Mouse (Mus musculus): ENCODE measurements around the gene Cox6b1. TPM values are rescaled to one million over a fixed set of nuclear protein-coding genes. Genes with fewer than 3 reads are reported as not detected.

Cox6b1 gene
- polyA plus RNA-seq, 1 experiment from 2014 or later: 871 TPM

DNA sequence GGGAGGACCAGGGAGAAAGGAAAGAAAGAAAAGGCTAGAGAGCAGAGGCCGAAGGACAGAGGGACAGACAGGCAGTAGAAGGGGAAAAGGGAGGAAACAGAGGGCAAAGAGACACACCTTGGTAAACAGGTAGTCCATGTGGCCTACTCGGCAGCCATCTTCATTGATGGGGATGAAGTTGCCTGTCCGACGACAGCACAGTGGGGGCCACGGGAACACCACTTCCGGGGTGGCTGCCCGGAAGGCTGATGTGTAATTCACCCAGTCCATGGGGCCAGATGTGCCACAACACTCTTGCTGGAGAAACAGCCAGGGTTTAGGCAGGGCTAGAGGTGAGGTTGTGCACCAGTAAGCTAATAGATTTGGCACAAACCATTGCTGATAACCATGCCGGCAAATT, 21.0 kb downstream of the Cox6b1 start:
- H3K4me3 ChIP-seq (replicated peaks): no peak overlapping the region
- no peaks in the 10 kb centered on the region for H3K27me3 ChIP-seq
- H3K36me3 ChIP-seq (replicated peaks): no peaks in the 10 kb centered on the region
- WGBS: 89% methylated on average over 8 of the region's 8 CpGs
- H3K9me3 ChIP-seq: no peaks in the 10 kb centered on the region
- no peak for ATAC-seq (ENCODE audit: low FRiP score)
- H3K4me2 ChIP-seq: no peak overlapping the region
- H3K4me1 ChIP-seq: peaks cover 4% of the 10 kb centered on the region; the same call in 1 of the 2 replicates
- H3K9ac ChIP-seq: no peak overlapping the region
- H3K27ac ChIP-seq: no peak overlapping the region

DNA sequence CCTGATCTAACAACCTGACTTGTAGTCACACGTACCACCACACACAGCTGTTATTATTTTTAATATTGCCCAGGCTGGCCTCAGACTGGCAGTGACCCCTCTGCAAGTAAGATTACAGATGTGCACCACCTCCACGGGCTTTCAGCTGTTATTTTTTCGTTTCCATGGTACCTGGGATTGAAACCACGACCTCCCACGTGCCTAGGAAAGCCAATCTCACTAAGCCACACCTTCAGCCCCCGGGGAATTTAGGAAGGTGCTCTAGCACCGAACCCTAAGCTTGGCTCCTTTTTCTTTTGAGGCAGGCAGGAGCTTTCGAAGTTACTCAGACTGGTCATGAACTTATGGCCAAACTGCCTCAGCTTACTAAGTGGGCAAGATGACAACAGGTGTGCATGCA, 21.5 kb downstream of the Cox6b1 start:
- H3K27me3 ChIP-seq: no peaks in the 10 kb centered on the region
- ATAC-seq (ENCODE audit: low FRiP score): no peak

DNA sequence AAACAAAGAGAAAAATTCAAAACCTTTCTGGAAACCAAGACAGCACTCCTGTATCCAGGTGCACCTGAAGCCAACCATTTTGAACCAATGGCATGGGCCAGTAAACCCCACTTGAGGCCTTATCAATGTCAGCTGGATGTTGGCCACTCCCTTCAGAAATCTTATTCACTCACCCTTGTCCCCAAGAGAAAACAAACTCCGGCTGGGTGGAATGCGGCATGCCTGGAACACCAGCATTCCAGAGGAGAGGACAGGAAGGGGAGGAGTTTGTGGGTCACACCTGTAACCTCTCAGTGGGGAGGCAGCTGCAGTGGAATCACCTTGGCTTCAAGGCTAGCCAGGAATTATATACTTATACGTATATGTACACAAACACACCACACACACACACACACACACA, 23.4 kb downstream of the Cox6b1 start:
- no peak for ATAC-seq (ENCODE audit: low FRiP score)
- Histone ChIP-seq H3K27ac (no peak overlapping the region), H3K9me3 (no peaks in the 10 kb centered on the region), H3K9ac (no peak overlapping the region), H3K4me1 (peaks cover 8% of the 10 kb centered on the region), H3K36me3 (replicated peaks) (no peaks in the 10 kb centered on the region), H3K4me2 (no peak overlapping the region), H3K4me3 (replicated peaks) (no peak overlapping the region), H3K27me3 (no peaks in the 10 kb centered on the region)
- 68% methylated on average over 3 of the region's 3 CpGs for WGBS

More for the DNA sequence above, 21.5 kb downstream of the Cox6b1 start:
- Histone ChIP-seq H3K27ac (no peak overlapping the region), H3K4me3 (replicated peaks) (no peak overlapping the region), H3K4me1 (peaks cover 8% of the 10 kb centered on the region), H3K4me2 (no peak overlapping the region), H3K9me3 (no peaks in the 10 kb centered on the region), H3K9ac (no peak overlapping the region), H3K36me3 (replicated peaks) (no peaks in the 10 kb centered on the region)
- 65% methylated on average over 8 of the region's 8 CpGs for WGBS

DNA sequence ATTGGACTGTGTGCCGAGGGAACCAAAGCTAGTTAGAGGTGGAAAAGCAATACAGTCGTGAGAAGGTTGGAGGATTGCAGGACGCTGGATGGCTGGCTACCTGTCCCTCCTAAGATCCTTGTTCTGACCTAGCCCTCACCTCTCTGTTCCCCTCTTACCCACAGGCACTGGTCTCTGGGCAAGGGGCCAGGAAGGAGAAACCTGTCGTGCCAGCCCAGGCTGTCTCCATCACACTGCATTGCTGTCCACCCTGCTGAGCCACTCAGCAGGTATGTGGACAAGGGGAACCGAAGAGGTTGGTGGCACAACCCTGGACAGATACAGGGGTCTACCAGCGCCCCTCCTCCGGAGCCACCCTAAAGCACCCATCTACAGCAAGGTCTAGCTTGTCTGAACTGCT, 25.3 kb downstream of the Cox6b1 start:
- no peak overlapping the region for H3K9ac ChIP-seq
- no peaks in the 10 kb centered on the region for H3K36me3 ChIP-seq (replicated peaks)
- H3K4me2 ChIP-seq: peak overlapping the region; percentile 40; the same call in 1 of the 2 replicates

DNA sequence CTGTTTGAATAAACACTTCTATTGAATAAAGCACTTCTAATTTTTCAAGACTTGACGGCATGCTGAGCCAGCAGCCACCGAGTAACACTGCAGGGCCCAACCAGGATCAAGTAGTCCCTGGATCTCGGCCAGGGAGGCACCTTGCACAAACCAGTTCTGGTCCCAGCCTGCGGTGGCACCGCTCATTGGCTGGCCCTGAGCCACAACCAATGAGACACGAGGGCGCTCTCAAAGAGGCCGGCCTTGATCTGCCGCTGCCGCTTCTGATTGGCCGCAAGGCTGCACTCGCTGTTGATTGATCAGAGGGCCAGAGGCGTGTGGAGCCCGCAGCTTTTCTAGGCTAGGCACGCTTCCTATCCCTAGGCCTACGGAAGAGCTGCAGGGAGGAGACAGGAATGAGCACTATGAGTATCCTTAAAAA, 26.0 kb downstream of the Cox6b1 start:
- no peaks in the 10 kb centered on the region for H3K9me3 ChIP-seq
- no peaks in the 10 kb centered on the region for H3K27me3 ChIP-seq
- peaks cover 8% of the 10 kb centered on the region for H3K4me1 ChIP-seq
- ATAC-seq (ENCODE audit: low FRiP score): peak; percentile 99
- peak overlapping the region; percentile 53 for H3K27ac ChIP-seq
- H3K9ac ChIP-seq: peak overlapping the region; percentile 21; the same call in 1 of the 2 replicates
- H3K4me3 ChIP-seq (replicated peaks): peak overlapping the region; percentile 13; the same call in 1 of the 2 replicates
- no peaks in the 10 kb centered on the region for H3K36me3 ChIP-seq (replicated peaks)
- 2% methylated on average over 16 of the region's 16 CpGs for WGBS
- H3K4me2 ChIP-seq: peak overlapping the region; percentile 40

More for the DNA sequence above, 25.3 kb downstream of the Cox6b1 start:
- Histone ChIP-seq H3K9me3 (no peaks in the 10 kb centered on the region), H3K27me3 (no peaks in the 10 kb centered on the region), H3K4me3 (replicated peaks) (no peak overlapping the region), H3K27ac (0 out of 2 replicates have a peak overlapping the region, but pooled peaks have one; percentile 53), H3K4me1 (peaks cover 8% of the 10 kb centered on the region)
- ATAC-seq (ENCODE audit: low FRiP score): no peak
- 69% methylated on average over 7 of the region's 7 CpGs for WGBS

DNA sequence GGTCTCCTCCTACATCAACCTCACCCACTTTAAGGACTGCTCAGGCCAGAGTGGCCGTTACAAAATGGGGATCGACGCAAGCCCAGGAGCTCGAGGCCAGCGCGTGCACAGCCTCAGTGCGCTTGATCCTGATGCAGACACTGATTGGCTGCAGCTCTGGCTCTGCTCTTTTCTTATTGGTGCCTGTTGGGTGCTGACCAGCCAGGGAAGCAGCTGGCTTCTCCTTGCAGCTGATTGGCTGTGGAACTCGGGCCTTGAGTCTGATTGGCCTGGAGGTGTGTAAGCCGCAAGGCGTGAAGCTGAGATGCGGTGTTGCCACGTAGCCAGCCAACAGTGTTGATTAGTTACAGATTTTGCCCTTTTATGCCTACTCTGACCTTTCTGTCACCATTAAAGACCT, 27.2 kb downstream of the Cox6b1 start, which contains the start of gene Zbtb32:
TSS of gene Zbtb32 (minus strand) at position 124 of the 400 bp plus-strand sequence.
- Histone ChIP-seq H3K4me1 (peaks cover 8% of the 10 kb centered on the region), H3K27ac (peak within 1 kb of the TSS; percentile 53; the same call in 1 of the 2 replicates), H3K4me2 (peak within 1 kb of the TSS; percentile 40), H3K4me3 (replicated peaks) (0 out of 2 replicates have a peak within 1 kb of the TSS, but pooled peaks have one; percentile 13), H3K9ac (peak within 1 kb of the TSS; percentile 21; the same call in 1 of the 2 replicates), H3K36me3 (replicated peaks) (no peaks in the 10 kb centered on the region), H3K27me3 (no peaks in the 10 kb centered on the region), H3K9me3 (no peaks in the 10 kb centered on the region)
- ATAC-seq (ENCODE audit: low FRiP score): no peak
- 94% methylated on average over 12 of the region's 12 CpGs for WGBS

DNA sequence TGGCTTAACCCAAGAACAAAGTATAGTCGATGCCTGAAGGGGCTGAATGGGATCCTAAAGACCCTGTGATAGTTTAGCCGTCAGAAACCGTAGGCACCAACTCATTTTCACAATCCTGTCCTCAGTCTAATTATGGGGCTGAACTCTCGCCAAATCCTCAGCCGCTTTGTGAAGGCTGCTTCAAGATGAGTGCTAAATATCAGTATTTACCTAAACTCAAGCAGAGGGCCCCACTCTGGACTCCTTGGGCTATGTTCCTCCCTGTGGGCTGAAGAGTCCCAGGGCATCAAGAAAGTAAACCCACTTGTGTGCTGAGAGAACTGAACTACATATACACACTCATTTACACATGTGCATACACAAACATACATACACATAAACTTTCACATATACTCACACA, 29.1 kb downstream of the Cox6b1 start:
- ATAC-seq (ENCODE audit: low FRiP score): no peak
- 71% methylated on average over 5 of the region's 5 CpGs for WGBS

DNA sequence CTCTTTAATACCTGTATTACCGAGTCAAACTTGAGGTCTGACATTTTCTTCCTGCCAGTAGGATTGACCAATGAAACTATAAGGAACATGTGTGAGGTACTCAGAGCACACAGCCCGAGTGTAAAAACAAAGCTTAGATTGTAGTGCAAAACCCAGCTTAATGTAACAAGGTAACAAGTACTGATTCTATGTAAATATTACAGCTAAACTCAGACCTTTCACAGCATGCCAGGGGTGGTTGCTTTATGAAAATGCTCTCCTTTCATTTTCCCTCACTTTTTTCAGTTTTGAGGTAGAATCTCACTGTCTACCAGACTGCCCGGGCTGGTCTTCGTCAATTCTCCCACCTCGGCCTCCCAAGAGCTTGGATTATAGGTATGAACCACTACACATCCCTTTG, 29.9 kb downstream of the Cox6b1 start:
- no peaks in the 10 kb centered on the region for H3K27me3 ChIP-seq
- peaks cover 11% of the 10 kb centered on the region for H3K4me1 ChIP-seq
- no peaks in the 10 kb centered on the region for H3K36me3 ChIP-seq (replicated peaks)
- no peak overlapping the region for H3K4me3 ChIP-seq (replicated peaks)
- WGBS: 86% methylated on average over 5 of the region's 5 CpGs
- H3K9me3 ChIP-seq: no peaks in the 10 kb centered on the region
- H3K27ac ChIP-seq: no peak overlapping the region
- no peak for ATAC-seq (ENCODE audit: low FRiP score)
- no peak overlapping the region for H3K9ac ChIP-seq
- no peak overlapping the region for H3K4me2 ChIP-seq

More for the DNA sequence above, 29.1 kb downstream of the Cox6b1 start:
- no peak overlapping the region for H3K4me3 ChIP-seq (replicated peaks)
- H3K4me2 ChIP-seq: no peak overlapping the region
- no peaks in the 10 kb centered on the region for H3K36me3 ChIP-seq (replicated peaks)
- peaks cover 11% of the 10 kb centered on the region for H3K4me1 ChIP-seq
- no peak overlapping the region for H3K9ac ChIP-seq
- H3K9me3 ChIP-seq: no peaks in the 10 kb centered on the region
- no peaks in the 10 kb centered on the region for H3K27me3 ChIP-seq
- no peak overlapping the region for H3K27ac ChIP-seq

DNA sequence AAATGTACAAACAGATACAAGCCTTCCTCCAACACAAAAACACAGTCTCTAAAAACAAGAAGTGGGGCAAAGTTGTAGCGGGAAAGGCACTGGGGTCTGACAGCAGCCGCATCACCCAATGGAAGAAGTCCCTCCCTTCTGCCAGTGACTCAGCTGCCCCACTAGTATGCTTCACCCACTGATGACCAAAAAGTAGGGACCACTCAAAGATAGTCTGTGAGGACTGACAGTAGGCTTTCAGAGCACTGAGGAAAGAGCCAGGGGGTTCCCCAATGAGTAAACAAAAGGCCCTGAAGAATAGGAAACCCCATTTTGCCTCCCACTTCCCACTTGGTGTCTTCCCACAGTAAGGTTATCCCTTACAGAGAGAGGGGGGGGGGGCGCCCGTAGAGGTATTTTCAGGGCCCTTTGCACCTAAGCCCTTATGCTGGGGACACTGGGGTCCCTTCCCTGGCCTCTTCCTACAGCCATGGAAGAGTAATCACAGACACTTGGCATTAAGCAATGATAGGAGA, 31.4 kb downstream of the Cox6b1 start:
- H3K9me3 ChIP-seq: no peaks in the 10 kb centered on the region
- H3K4me1 ChIP-seq: peaks cover 10% of the 10 kb centered on the region
- 67% methylated on average over 4 of the region's 4 CpGs for WGBS
- no peak overlapping the region for H3K4me3 ChIP-seq (replicated peaks)
- H3K4me2 ChIP-seq: no peak overlapping the region
- H3K36me3 ChIP-seq (replicated peaks): no peaks in the 10 kb centered on the region
- H3K9ac ChIP-seq: no peak overlapping the region
- no peaks in the 10 kb centered on the region for H3K27me3 ChIP-seq
- H3K27ac ChIP-seq: no peak overlapping the region
- ATAC-seq (ENCODE audit: low FRiP score): no peak

DNA sequence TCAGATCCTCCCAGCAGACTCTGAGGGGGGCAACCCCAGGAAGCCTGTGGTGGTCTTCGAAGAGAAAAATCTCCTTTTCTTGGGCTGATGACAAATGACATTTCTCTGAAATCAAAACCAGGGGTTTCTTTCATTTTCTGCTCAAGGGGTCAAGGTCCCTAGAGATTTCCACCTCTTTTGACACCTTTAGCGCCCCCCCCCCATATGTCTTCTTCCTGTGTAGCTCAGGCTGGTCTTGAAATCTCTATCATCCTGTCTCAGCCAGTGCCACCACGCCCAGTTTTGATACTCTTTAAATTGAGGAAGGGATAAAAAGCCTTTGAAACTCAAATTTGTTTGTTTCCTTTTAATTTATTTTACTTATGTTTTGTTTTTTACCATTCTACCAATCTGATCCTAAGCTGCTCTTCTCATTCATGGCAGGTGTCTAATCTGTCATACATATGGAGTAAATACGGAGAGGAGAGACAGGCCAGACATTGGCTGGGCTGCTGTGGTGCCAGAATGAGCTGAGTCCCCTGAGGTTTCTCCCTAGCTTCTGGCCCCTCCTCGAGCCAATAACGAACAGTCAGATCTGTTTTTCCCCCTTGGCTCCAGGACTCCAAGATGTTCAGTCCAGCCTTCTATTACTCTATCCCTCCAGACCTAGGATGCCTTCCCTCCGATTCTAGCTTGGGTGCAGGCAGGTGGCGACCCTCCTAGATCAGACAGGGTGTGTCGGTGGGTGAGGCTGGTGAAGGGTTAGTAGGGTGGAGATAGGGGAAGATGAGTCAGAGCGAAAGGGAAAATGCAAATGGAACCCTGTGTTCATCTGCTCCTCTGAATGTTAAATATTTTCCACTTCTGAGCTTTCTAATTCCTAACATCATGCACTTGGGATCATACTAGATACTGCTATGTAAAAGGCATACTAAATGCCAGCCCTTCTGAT, 32.1 kb downstream of the Cox6b1 start:
- no peak for ATAC-seq (ENCODE audit: low FRiP score)

DNA sequence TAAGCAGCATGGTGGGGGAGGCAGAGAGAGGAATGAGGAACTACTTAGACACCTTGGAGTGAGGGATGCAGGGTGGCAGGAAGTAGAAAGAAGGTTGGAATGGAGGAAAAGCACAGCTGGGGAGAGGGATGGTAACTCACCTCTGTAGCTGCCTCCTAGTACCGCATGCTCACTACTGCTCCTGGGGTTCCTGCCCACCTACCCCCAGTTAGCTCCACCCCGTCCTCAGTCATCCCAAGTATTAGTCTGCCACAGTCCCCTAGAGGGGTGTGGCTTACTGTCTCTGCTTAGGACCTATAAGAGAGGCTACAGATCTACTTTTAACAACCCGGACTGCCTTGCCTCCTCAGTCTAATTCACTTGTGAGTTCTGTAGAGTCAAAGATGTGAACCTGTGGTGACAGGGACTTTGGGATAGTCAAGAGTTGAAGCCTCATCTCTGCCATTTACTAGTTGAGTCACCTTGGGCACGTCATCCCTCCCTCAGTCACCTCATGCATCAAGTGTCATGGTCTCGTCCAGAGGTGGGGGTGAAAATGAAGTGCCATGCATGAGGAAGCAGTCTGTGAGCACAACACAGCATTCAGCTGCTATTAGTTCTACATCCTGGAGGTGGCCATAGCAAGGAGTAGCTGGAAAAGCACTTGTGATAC, 33.1 kb downstream of the Cox6b1 start:
- Histone ChIP-seq H3K4me3 (replicated peaks) (no peak overlapping the region), H3K4me1 (peaks cover 8% of the 10 kb centered on the region), H3K4me2 (no peak overlapping the region), H3K9ac (no peak overlapping the region), H3K9me3 (no peaks in the 10 kb centered on the region), H3K36me3 (replicated peaks) (no peaks in the 10 kb centered on the region), H3K27ac (no peak overlapping the region), H3K27me3 (no peaks in the 10 kb centered on the region)
- whole genome bisulfite sequencing: 57% methylated on average over 5 of the region's 5 CpGs
- ATAC-seq (ENCODE audit: low FRiP score): no peak

More for the DNA sequence above, 32.1 kb downstream of the Cox6b1 start:
- Histone ChIP-seq H3K4me2 (no peak overlapping the region), H3K36me3 (replicated peaks) (no peaks in the 10 kb centered on the region), H3K27me3 (no peaks in the 10 kb centered on the region), H3K4me1 (peaks cover 8% of the 10 kb centered on the region), H3K4me3 (replicated peaks) (no peak overlapping the region), H3K9ac (no peak overlapping the region), H3K27ac (no peak overlapping the region), H3K9me3 (no peaks in the 10 kb centered on the region)
- WGBS: 81% methylated on average over 10 of the region's 10 CpGs

DNA sequence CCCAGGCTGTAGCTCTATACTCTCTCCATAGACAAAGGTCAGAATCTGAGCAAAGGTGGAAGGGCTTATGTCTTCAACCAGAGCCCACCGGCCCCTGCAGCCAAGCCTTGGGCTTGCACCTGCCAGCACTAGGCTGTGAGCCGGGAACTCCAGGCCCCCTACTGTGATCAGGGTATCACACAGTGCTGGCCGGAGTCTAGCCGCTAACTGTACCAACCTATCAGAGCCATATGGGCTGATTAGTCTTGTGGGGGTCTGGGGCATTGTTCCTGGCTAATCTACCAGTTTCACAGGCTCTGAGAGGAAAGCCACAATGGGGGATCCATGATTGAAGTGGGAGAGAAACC, 34.4 kb downstream of the Cox6b1 start:
- H3K4me1 ChIP-seq: peaks cover 21% of the 10 kb centered on the region
- ATAC-seq (ENCODE audit: low FRiP score): no peak
- no peak overlapping the region for H3K4me2 ChIP-seq
- 19% methylated on average over 4 of the region's 4 CpGs for WGBS
- H3K9me3 ChIP-seq: no peaks in the 10 kb centered on the region
- no peak overlapping the region for H3K4me3 ChIP-seq (replicated peaks)
- H3K27me3 ChIP-seq: no peaks in the 10 kb centered on the region
- no peak overlapping the region for H3K27ac ChIP-seq
- peaks cover 2% of the 10 kb centered on the region for H3K36me3 ChIP-seq (replicated peaks)
- H3K9ac ChIP-seq: no peak overlapping the region
